Mouse (Mus musculus) liver, embryonic 16.5 days (tissue): Measurements from ENCODE around the gene Npepps. TPM values are rescaled to one million over a fixed set of nuclear protein-coding genes. Genes with fewer than 3 reads are reported as not detected.

Source experiments
- ATAC-seq: fragments of 200-750 bp; cut with Nextera tagmentation; 2 replicates; pipeline ENCODE4 v1.8.0; 2017; ENCODE audit warnings: low read depth, mild to moderate bottlenecking, moderate number of reproducible peaks, moderate library complexity
- H3K27ac ChIP-seq: fragments of 300-500 bp; sonication (generic); 2 replicates; pipeline ENCODE4 v1.5.1; 2014; ENCODE audit warnings: mild to moderate bottlenecking, low read length
- H3K27me3 ChIP-seq: fragments of 300-500 bp; sonication (generic); 2 replicates; pipeline ENCODE4 v1.6.1; 2014; ENCODE audit warnings: low read depth, low read length, mixed read lengths; ENCODE audit not compliant: control insufficient read depth, insufficient read depth
- H3K36me3 ChIP-seq: fragments of 300-500 bp; sonication (generic); 2 replicates; pipeline ENCODE4 v1.6.1; 2014; ENCODE audit warnings: mild to moderate bottlenecking; ENCODE audit not compliant: control insufficient read depth, insufficient read depth
- H3K4me1 ChIP-seq: fragments of 300-500 bp; sonication (generic); 2 replicates; pipeline ENCODE4 v1.6.1; 2014; ENCODE audit warnings: low read depth, low read length, mixed read lengths; ENCODE audit not compliant: control insufficient read depth
- H3K4me2 ChIP-seq: fragments of 300-500 bp; sonication (generic); 2 replicates; pipeline ENCODE4 v1.6.1; 2014; ENCODE audit warnings: low read depth, low read length, mixed read lengths
- H3K4me3 ChIP-seq: fragments of 300-500 bp; sonication (generic); 2 replicates; pipeline ENCODE4 v1.5.1; 2014; ENCODE audit warnings: low read depth, mild to moderate bottlenecking, low read length
- H3K9ac ChIP-seq: fragments of 300-500 bp; sonication (generic); 2 replicates; pipeline ENCODE4 v1.6.1; 2014; ENCODE audit warnings: low read depth, low read length
- H3K9me3 ChIP-seq: fragments of 300-500 bp; sonication (generic); replicated peaks from 2 replicates; pipeline ENCODE4 v1.6.1; 2016; ENCODE audit warnings: low read length; ENCODE audit not compliant: control insufficient read depth
- WGBS: fragments of 180-500 bp; shearing (Covaris S2); extraction: QIAGEN DNeasy Blood & Tissue Kit; methylation state at CpG from one replicate; pipeline ENCODE4 v1.1.7; 2014; ENCODE audit not compliant: insufficient replicate concordance; 5-methylcytosine and 5-hydroxymethylcytosine counted together
- polyA plus RNA-seq: library from polyadenylated mRNA; unstranded; fragments of >200 nt; fragmentation: Nextera tagmentation; extraction: Ambion mirVana; gene quantifications from 2 replicates; pipeline ENCODE4 v1.2.1, GENCODE M21; 2015

Npepps gene
- polyA plus RNA-seq, 1 experiment from 2014 or later, result 23.4 TPM

GRCm38 (mm10) chr11:97175499-97175898, 104.9 kb downstream of the Npepps start:
- Histone ChIP-seq H3K4me3 (no peak overlapping the region), H3K27me3 (no peaks in the 10 kb centered on the region), H3K9me3 (no peaks in the 10 kb centered on the region), H3K36me3 (peaks cover 93% of the 10 kb centered on the region), H3K27ac (no peak overlapping the region), H3K4me2 (no peak overlapping the region), H3K4me1 (no peaks in the 10 kb centered on the region), H3K9ac (no peak overlapping the region)
- ATAC-seq, result no peak
- WGBS, result 87% methylated on average over 7 of the region's 7 CpGs

GRCm38 (mm10) chr11:97160341-97160740, 120.1 kb downstream of the Npepps start:
- Histone ChIP-seq H3K9ac (no peak overlapping the region), H3K9me3 (no peaks in the 10 kb centered on the region), H3K36me3 (peaks cover 69% of the 10 kb centered on the region), H3K27ac (no peak overlapping the region), H3K4me2 (no peak overlapping the region), H3K27me3 (no peaks in the 10 kb centered on the region), H3K4me1 (no peaks in the 10 kb centered on the region), H3K4me3 (no peak overlapping the region)
- WGBS, result 82% methylated on average over 6 of the region's 6 CpGs
- no peak for ATAC-seq

- H3K9me3 ChIP-seq, result no peaks in the 10 kb centered on the region
- H3K27ac ChIP-seq, result no peak overlapping the region
- H3K9ac ChIP-seq, result no peak overlapping the region
- peaks cover 10% of the 10 kb centered on the region for H3K27me3 ChIP-seq
- H3K4me1 ChIP-seq, result no peaks in the 10 kb centered on the region
- no peak overlapping the region for H3K4me3 ChIP-seq
- H3K36me3 ChIP-seq, result peaks cover 41% of the 10 kb centered on the region
- H3K4me2 ChIP-seq, result no peak overlapping the region
- WGBS, result 75% methylated on average over 7 of the region's 7 CpGs
- no peak for ATAC-seq
These were observed 123.4 kb downstream of the Npepps start for GRCm38 (mm10) chr11:97156999-97157398.

Other genes with a start within 250 kb of the Npepps start
- gene Lrrc46, start 239.2 kb downstream of the Npepps start, polyA plus RNA-seq, result 0.40 and 0.41 TPM in 2 replicates
- 28.8 and 33.5 TPM in 2 replicates for gene Mrpl10, start 239.1 kb downstream of the Npepps start, polyA plus RNA-seq
- gene Osbpl7, start 230.0 kb downstream of the Npepps start, polyA plus RNA-seq, result 2.6 and 3.6 TPM in 2 replicates
- gene Tbx21, start 165.3 kb downstream of the Npepps start, polyA plus RNA-seq, result 0.15 and 0.18 TPM in 2 replicates
- gene Tbkbp1, start 129.1 kb downstream of the Npepps start, polyA plus RNA-seq, result 0.84 and 1.1 TPM in 2 replicates
- gene Kpnb1, start 92.8 kb downstream of the Npepps start, polyA plus RNA-seq, result 14.5 and 15.9 TPM in 2 replicates
- gene Mrpl45, start 35.1 kb upstream of the Npepps start, polyA plus RNA-seq, result 21.2 and 25.6 TPM in 2 replicates
- gene Gpr179, start 71.4 kb upstream of the Npepps start, polyA plus RNA-seq, result not detected in 2 replicates
- 1.0 and 1.1 TPM in 2 replicates for gene Socs7, start 81.9 kb upstream of the Npepps start, polyA plus RNA-seq
- gene Arhgap23, start 134.9 kb upstream of the Npepps start, polyA plus RNA-seq, result 4.8 and 5.4 TPM in 2 replicates
- 0.46 and 0.59 TPM in 2 replicates for gene 4933428G20Rik, start 219.7 kb upstream of the Npepps start, polyA plus RNA-seq